Mouse (Mus musculus): ENCODE data around the gene Tbpl1. TPM values are rescaled to one million over a fixed set of nuclear protein-coding genes. Genes with fewer than 3 reads are reported as not detected.

The Tbpl1 gene
- polyA plus RNA-seq (2015; fragmentation: Nextera tagmentation; extraction: Ambion mirVana) = 62.7 and 67.0 TPM in 2 replicates

DNA sequence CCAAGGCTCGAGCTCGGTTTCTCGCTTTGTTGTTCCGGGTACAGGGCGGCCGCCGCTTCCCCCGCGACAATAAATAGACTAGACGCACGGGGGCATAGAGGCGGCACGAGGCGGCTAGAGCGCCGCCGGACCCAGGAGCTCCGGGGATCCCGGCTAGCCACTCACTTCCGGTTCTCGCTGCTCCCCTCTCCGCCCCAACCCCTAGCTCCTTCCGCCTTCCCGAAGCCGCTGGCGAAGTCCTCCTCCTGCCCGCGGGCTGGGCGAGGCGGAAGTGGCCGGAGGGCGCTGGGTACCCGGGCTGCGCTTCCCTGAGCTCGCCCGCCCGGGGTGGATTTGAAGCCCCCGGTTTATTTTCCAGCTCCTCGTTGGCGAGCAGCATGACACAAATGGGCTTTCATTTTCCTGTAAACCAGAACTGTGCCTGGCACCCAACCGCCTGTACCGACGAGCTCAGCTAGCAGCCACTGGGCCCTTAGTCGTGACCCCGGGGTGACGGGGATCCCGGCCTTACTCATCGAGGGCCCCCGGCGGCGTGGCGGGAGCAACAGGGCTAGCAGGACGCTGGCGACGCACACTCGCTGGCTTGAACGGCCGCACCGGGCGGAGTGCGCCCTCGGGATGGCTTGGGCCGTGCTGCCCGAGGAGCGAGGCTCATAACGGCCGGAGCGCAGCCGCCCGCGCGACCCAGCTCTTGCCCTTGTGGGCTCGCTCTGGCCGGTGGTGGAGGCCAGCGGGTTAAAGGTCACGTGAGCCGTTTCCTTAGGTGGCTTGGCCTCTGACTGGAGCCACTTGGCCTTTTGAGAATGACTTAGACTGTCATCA is at the start of gene Tbpl1:
Tbpl1 (minus strand) TSS at position 667 of the 822 bp plus-strand sequence.
- Histone ChIP-seq H3K4me1 (ENCODE audit: insufficient read depth, low read length) (peaks cover 21% of the 10 kb centered on the region), H3K9ac (replicated peaks; ENCODE audit: low read length) (peak within 1 kb of the TSS; percentile 99), H3K27ac (ENCODE audit: low read length) (peak within 1 kb of the TSS; percentile 95), H3K36me3 (ENCODE audit: insufficient read depth, low read length) (no peaks in the 10 kb centered on the region), H3K4me2 (replicated peaks; ENCODE audit: low read depth, low read length) (peak within 1 kb of the TSS; percentile 93), H3K4me3 (ENCODE audit: low read length) (peak within 1 kb of the TSS; percentile 99), H3K9me3 (ENCODE audit: low read length) (no peaks in the 10 kb centered on the region), H3K27me3 (ENCODE audit: insufficient read depth, low read length) (no peaks in the 10 kb centered on the region)
- WGBS = under 1% methylated on average over 77 of the region's 77 CpGs
- ATAC-seq (ENCODE audit: low FRiP score, low TSS enrichment) = peak; percentile 98

DNA sequence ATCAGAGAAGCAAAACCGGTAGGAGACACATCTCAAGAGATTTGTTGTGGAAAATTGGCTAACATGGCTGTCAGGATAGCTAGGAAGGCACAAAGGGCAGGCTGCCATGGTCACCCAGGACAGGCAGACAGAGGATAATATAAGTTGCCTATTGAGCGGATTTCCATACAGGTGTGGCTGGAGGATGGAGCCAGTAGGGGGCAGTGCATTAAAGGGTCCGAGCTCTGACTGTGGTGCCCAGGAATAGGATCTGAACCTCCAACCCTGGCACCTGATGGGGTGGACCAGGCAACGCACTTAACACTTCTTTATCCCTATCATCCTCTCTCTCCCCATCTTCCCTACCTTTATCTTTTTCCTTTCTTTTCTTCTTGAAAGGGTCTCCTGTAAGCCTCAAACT is 49.7 kb upstream of the Tbpl1 start:
- ATAC-seq (ENCODE audit: low FRiP score, low TSS enrichment) = no peak
- no peaks in the 10 kb centered on the region for H3K4me1 ChIP-seq (ENCODE audit: insufficient read depth, low read length)

GRCm38 (mm10) chr10:22777939-22778338 is 46.2 kb upstream of the Tbpl1 start:
- H3K9ac ChIP-seq (replicated peaks; ENCODE audit: low read length) = no peak overlapping the region
- WGBS = 10% methylated on average over 5 of the region's 5 CpGs
- H3K4me1 ChIP-seq (ENCODE audit: insufficient read depth, low read length) = no peaks in the 10 kb centered on the region
- H3K4me2 ChIP-seq (replicated peaks; ENCODE audit: low read depth, low read length) = no peak overlapping the region
- peak; percentile 73; the same call in 1 of the 2 replicates for ATAC-seq (ENCODE audit: low FRiP score, low TSS enrichment)
- H3K27ac ChIP-seq (ENCODE audit: low read length) = no peak overlapping the region
- H3K36me3 ChIP-seq (ENCODE audit: insufficient read depth, low read length) = no peaks in the 10 kb centered on the region
- no peaks in the 10 kb centered on the region for H3K9me3 ChIP-seq (ENCODE audit: low read length)
- no peaks in the 10 kb centered on the region for H3K27me3 ChIP-seq (ENCODE audit: insufficient read depth, low read length)
- H3K4me3 ChIP-seq (ENCODE audit: low read length) = no peak overlapping the region

More for the DNA sequence above, 49.7 kb upstream of the Tbpl1 start:
- 46% methylated on average over 4 of the region's 4 CpGs for WGBS
- H3K9me3 ChIP-seq (ENCODE audit: low read length) = no peaks in the 10 kb centered on the region
- no peak overlapping the region for H3K4me2 ChIP-seq (replicated peaks; ENCODE audit: low read depth, low read length)
- H3K36me3 ChIP-seq (ENCODE audit: insufficient read depth, low read length) = no peaks in the 10 kb centered on the region
- H3K27me3 ChIP-seq (ENCODE audit: insufficient read depth, low read length) = no peaks in the 10 kb centered on the region
- H3K4me3 ChIP-seq (ENCODE audit: low read length) = no peak overlapping the region
- H3K9ac ChIP-seq (replicated peaks; ENCODE audit: low read length) = no peak overlapping the region
- H3K27ac ChIP-seq (ENCODE audit: low read length) = no peak overlapping the region

- peak; percentile 83 for ATAC-seq (ENCODE audit: low FRiP score, low TSS enrichment)
- Histone ChIP-seq H3K36me3 (ENCODE audit: insufficient read depth, low read length) (no peaks in the 10 kb centered on the region), H3K9me3 (ENCODE audit: low read length) (no peaks in the 10 kb centered on the region), H3K27ac (ENCODE audit: low read length) (no peak overlapping the region), H3K9ac (replicated peaks; ENCODE audit: low read length) (no peak overlapping the region), H3K4me1 (ENCODE audit: insufficient read depth, low read length) (no peaks in the 10 kb centered on the region), H3K4me2 (replicated peaks; ENCODE audit: low read depth, low read length) (no peak overlapping the region), H3K27me3 (ENCODE audit: insufficient read depth, low read length) (no peaks in the 10 kb centered on the region), H3K4me3 (ENCODE audit: low read length) (no peak overlapping the region)
- 12% methylated on average over 7 of the region's 7 CpGs for WGBS
Measured at GRCm38 (mm10) chr10:22776007-22776698, 44.4 kb upstream of the Tbpl1 start.

DNA sequence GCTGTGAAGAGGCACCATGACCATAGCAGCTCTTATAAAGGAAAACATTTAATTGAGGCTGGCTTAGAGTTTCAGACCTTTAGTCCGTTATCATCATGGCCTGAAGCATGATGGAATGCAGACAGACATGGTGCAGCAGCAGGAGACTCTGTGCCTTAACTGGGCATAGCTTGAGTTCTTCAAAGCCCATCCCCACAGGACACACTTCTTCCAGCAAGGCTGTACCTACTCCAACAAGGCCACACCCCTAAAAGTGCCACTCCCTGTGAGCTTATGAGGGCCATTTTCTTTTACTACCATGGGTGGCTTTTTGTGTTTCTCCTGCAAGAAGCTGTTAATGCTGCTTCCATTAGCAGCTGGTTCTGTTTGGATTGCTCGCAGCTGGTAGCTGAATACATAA is 43.7 kb upstream of the Tbpl1 start:
- ATAC-seq (ENCODE audit: low FRiP score, low TSS enrichment) = no peak
- H3K36me3 ChIP-seq (ENCODE audit: insufficient read depth, low read length) = no peaks in the 10 kb centered on the region

GRCm38 (mm10) chr10:22774626-22775025 is 42.9 kb upstream of the Tbpl1 start:
- Histone ChIP-seq H3K4me2 (replicated peaks; ENCODE audit: low read depth, low read length) (no peak overlapping the region), H3K27me3 (ENCODE audit: insufficient read depth, low read length) (no peaks in the 10 kb centered on the region), H3K9me3 (ENCODE audit: low read length) (no peaks in the 10 kb centered on the region), H3K4me1 (ENCODE audit: insufficient read depth, low read length) (no peaks in the 10 kb centered on the region), H3K36me3 (ENCODE audit: insufficient read depth, low read length) (no peaks in the 10 kb centered on the region), H3K9ac (replicated peaks; ENCODE audit: low read length) (no peak overlapping the region), H3K27ac (ENCODE audit: low read length) (no peak overlapping the region), H3K4me3 (ENCODE audit: low read length) (no peak overlapping the region)
- WGBS = 80% methylated on average over 3 of the region's 3 CpGs
- ATAC-seq (ENCODE audit: low FRiP score, low TSS enrichment) = no peak

More for the DNA sequence above, 43.7 kb upstream of the Tbpl1 start:
- H3K27me3 ChIP-seq (ENCODE audit: insufficient read depth, low read length) = no peaks in the 10 kb centered on the region
- H3K27ac ChIP-seq (ENCODE audit: low read length) = no peak overlapping the region
- WGBS = 81% methylated on average over 2 of the region's 2 CpGs
- H3K4me3 ChIP-seq (ENCODE audit: low read length) = no peak overlapping the region
- no peaks in the 10 kb centered on the region for H3K9me3 ChIP-seq (ENCODE audit: low read length)
- H3K9ac ChIP-seq (replicated peaks; ENCODE audit: low read length) = no peak overlapping the region
- H3K4me2 ChIP-seq (replicated peaks; ENCODE audit: low read depth, low read length) = no peak overlapping the region
- no peaks in the 10 kb centered on the region for H3K4me1 ChIP-seq (ENCODE audit: insufficient read depth, low read length)

DNA sequence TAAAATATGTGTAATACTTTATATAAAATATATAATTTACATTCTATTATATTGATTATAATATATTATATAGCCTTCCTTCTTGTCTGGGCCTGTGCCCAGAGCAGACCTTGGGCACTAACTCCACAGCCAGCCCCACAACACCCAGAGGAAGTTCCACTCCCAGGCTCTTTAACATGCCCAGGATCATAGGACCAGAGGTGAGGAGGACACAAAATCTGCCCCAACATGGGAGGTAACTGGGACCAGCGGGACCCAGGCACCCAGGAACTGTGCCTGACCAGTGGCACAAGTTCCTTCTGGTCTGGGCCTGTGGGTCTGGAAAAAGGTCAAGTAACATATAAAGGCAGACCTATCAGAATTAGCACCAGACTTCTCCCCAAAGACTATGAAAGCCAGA is 22.5 kb upstream of the Tbpl1 start:
- no peaks in the 10 kb centered on the region for H3K27me3 ChIP-seq (ENCODE audit: insufficient read depth, low read length)
- no peak overlapping the region for H3K4me2 ChIP-seq (replicated peaks; ENCODE audit: low read depth, low read length)
- no peak overlapping the region for H3K4me3 ChIP-seq (ENCODE audit: low read length)
- no peak overlapping the region for H3K27ac ChIP-seq (ENCODE audit: low read length)
- 95% methylated on average over 1 of the region's 1 CpGs for WGBS
- no peaks in the 10 kb centered on the region for H3K36me3 ChIP-seq (ENCODE audit: insufficient read depth, low read length)
- no peak for ATAC-seq (ENCODE audit: low FRiP score, low TSS enrichment)
- 0 out of 2 replicates have a peak, but pooled peaks cover 3% of the 10 kb centered on the region for H3K4me1 ChIP-seq (ENCODE audit: insufficient read depth, low read length)
- peaks cover 2% of the 10 kb centered on the region; the same call in 1 of the 2 replicates for H3K9me3 ChIP-seq (ENCODE audit: low read length)
- H3K9ac ChIP-seq (replicated peaks; ENCODE audit: low read length) = no peak overlapping the region

- Histone ChIP-seq H3K36me3 (ENCODE audit: insufficient read depth, low read length) (no peaks in the 10 kb centered on the region), H3K9me3 (ENCODE audit: low read length) (peaks cover 2% of the 10 kb centered on the region; the same call in 1 of the 2 replicates), H3K4me1 (ENCODE audit: insufficient read depth, low read length) (peaks cover 3% of the 10 kb centered on the region; the same call in 1 of the 2 replicates), H3K9ac (replicated peaks; ENCODE audit: low read length) (no peak overlapping the region), H3K4me3 (ENCODE audit: low read length) (no peak overlapping the region), H3K4me2 (replicated peaks; ENCODE audit: low read depth, low read length) (no peak overlapping the region), H3K27ac (ENCODE audit: low read length) (no peak overlapping the region), H3K27me3 (ENCODE audit: insufficient read depth, low read length) (no peaks in the 10 kb centered on the region)
- WGBS = 61% methylated on average over 5 of the region's 5 CpGs
- no peak for ATAC-seq (ENCODE audit: low FRiP score, low TSS enrichment)
Measured at GRCm38 (mm10) chr10:22751175-22751682, 19.5 kb upstream of the Tbpl1 start.

DNA sequence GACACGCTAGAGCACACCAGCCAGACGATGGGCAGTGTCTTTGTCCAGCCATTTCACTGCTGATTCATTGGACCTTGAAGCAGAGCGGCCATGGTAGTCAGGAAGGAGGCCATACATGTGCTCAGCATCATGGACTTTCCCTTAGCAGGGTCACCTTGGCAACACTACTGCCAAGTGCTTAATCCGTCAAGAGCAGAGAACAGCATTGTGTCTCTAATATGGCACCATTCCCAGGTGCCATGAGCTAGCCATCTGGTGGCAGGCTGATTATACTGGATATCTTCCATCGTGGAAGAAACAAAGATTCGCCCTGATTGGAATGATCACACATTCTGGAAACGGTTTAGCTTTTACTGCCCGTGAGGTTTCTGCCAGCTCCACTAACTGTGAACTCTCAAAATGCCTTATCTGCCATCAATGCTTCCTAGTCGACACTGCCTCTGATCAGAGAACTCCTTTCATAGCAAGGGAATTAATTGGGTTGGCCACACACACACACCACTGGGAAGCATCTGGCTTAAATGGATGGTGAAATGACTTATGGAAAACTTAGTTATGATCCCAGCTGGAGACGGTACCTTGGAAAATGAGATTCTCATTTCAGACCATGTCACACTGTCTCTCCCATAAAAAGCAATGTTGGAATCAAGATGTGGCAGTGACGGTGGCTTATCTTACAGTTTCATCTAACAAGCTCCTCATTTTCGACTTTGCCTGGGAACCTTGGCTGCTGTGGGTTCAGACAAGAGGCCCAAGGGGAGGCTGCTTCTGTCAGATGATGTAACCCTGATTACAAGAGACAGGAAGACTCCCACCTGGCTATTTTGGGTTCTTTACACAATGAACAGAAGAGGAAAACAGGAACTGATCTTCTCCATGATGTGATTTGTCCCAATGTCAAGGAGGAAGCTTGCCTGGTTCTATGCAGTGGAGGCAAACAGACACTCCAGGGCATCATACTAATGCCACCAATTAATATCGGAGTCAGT is 14.9 kb upstream of the Tbpl1 start:
- no peaks in the 10 kb centered on the region for H3K9me3 ChIP-seq (ENCODE audit: low read length)
- H3K4me1 ChIP-seq (ENCODE audit: insufficient read depth, low read length) = no peaks in the 10 kb centered on the region; the same call in 1 of the 2 replicates
- no peak for ATAC-seq (ENCODE audit: low FRiP score, low TSS enrichment)
- no peaks in the 10 kb centered on the region for H3K27me3 ChIP-seq (ENCODE audit: insufficient read depth, low read length)
- 61% methylated on average over 13 of the region's 13 CpGs for WGBS
- no peak overlapping the region for H3K4me2 ChIP-seq (replicated peaks; ENCODE audit: low read depth, low read length)
- H3K36me3 ChIP-seq (ENCODE audit: insufficient read depth, low read length) = no peaks in the 10 kb centered on the region
- no peak overlapping the region for H3K27ac ChIP-seq (ENCODE audit: low read length)
- no peak overlapping the region for H3K4me3 ChIP-seq (ENCODE audit: low read length)
- no peak overlapping the region for H3K9ac ChIP-seq (replicated peaks; ENCODE audit: low read length)
